Mouse (Mus musculus) midbrain, embryonic 11.5 days (tissue): Measurements from ENCODE around the gene Stn1. TPM values are rescaled to one million over a fixed set of nuclear protein-coding genes. Genes with fewer than 3 reads are reported as not detected.

Experiments used
- polyA plus RNA-seq: library from polyadenylated mRNA; unstranded; fragments of >200 nt; fragmentation: Nextera tagmentation; extraction: Ambion mirVana; gene quantifications from 2 replicates; pipeline ENCODE4 v1.2.1, GENCODE M21; 2014

The Stn1 gene
- polyA plus RNA-seq, 1 experiment from 2014 or later = 43.9 TPM

Other genes with a start within 250 kb of the Stn1 start
- gene Sh3pxd2a, start 73.1 kb downstream of the Stn1 start, polyA plus RNA-seq = 4.0 and 4.1 TPM in 2 replicates
- 10.4 and 11.3 TPM in 2 replicates for gene Slk, start 42.2 kb upstream of the Stn1 start, polyA plus RNA-seq
- 0.25 and 0.52 TPM in 2 replicates for gene Col17a1, start 154.6 kb upstream of the Stn1 start, polyA plus RNA-seq
- 330 and 344 TPM in 2 replicates for gene Sfr1, start 194.2 kb upstream of the Stn1 start, polyA plus RNA-seq